Mouse (Mus musculus): ENCODE results near the gene Herc3. TPM values are rescaled to one million over a fixed set of nuclear protein-coding genes. Genes with fewer than 3 reads are reported as not detected.

Herc3 gene
- polyA plus RNA-seq, 1 experiment = 5.2 TPM

DNA sequence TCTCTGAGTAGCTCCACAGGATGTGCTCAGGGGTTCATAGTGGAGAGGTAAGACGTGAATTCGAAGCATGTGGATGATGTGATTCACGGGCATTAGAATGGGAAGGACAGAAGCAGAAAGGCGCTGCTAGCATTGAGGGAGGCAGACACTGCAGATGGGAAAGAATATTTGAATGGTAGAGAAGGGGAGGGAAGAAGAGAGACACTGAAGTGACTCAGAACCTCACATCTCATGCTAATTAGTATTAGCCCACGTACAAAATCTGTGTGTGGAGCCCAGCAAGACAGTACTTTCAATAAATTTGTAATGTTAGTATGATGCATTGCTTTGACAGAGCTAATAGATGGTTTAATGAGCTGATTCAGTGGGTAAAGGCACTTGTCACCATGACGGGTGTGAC is 89.5 kb downstream of the Herc3 start:
- TF ChIP-seq MAX (IDR thresholded peaks at IDR 0.05) = no peak
- no peak for TF ChIP-seq CTCF (IDR thresholded peaks at IDR 0.05; ENCODE audit: control insufficient read depth, insufficient read depth, insufficient read length)
- no peak for TF ChIP-seq MYOG (IDR thresholded peaks at IDR 0.05; ENCODE audit: control insufficient read depth, extremely low read depth, insufficient read length)
- TF ChIP-seq MYOD1 (IDR thresholded peaks at IDR 0.05; ENCODE audit: control insufficient read depth, insufficient read length, low read depth) = no peak
- TF ChIP-seq FOSL1 (IDR thresholded peaks at IDR 0.05; ENCODE audit: insufficient read depth, low read length, poor library complexity, severe bottlenecking) = no peak
- no peak for TF ChIP-seq USF1 (IDR thresholded peaks at IDR 0.05; ENCODE audit: low read depth)
- no peak for TF ChIP-seq CEBPB (IDR thresholded peaks at IDR 0.05; ENCODE audit: low read depth)
- H3ac ChIP-seq (ENCODE audit: control insufficient read depth, insufficient read length, low read depth) = no peak overlapping the region
- H3K36me3 ChIP-seq (ENCODE audit: control insufficient read depth, insufficient read depth) = no peaks in the 10 kb centered on the region
- no peaks in the 10 kb centered on the region for H3K79me2 ChIP-seq (ENCODE audit: control insufficient read depth, insufficient read depth)
- no peak overlapping the region for H3K4me3 ChIP-seq (ENCODE audit: insufficient read depth, poor library complexity, severe bottlenecking)
- H3K79me3 ChIP-seq (ENCODE audit: low read depth) = no peaks in the 10 kb centered on the region
- H3K27me3 ChIP-seq (ENCODE audit: control insufficient read depth, insufficient read depth, insufficient read length) = no peaks in the 10 kb centered on the region

GRCm38 (mm10) chr6:58921623-58922022 is 90.4 kb downstream of the Herc3 start:
- no peak overlapping the region for H3K4me3 ChIP-seq (ENCODE audit: insufficient read depth, poor library complexity, severe bottlenecking)
- no peak for TF ChIP-seq CTCF (IDR thresholded peaks at IDR 0.05; ENCODE audit: control insufficient read depth, insufficient read depth, insufficient read length)
- TF ChIP-seq FOSL1 (IDR thresholded peaks at IDR 0.05; ENCODE audit: insufficient read depth, low read length, poor library complexity, severe bottlenecking) = no peak
- no peak for TF ChIP-seq MYOG (IDR thresholded peaks at IDR 0.05; ENCODE audit: control insufficient read depth, extremely low read depth, insufficient read length)
- TF ChIP-seq MYOD1 (IDR thresholded peaks at IDR 0.05; ENCODE audit: control insufficient read depth, insufficient read length, low read depth) = no peak
- no peak for TF ChIP-seq CEBPB (IDR thresholded peaks at IDR 0.05; ENCODE audit: low read depth)
- TF ChIP-seq MAX (IDR thresholded peaks at IDR 0.05) = no peak
- no peak for TF ChIP-seq USF1 (IDR thresholded peaks at IDR 0.05; ENCODE audit: low read depth)

GRCm38 (mm10) chr6:58922511-58922910 is 91.2 kb downstream of the Herc3 start:
- Histone ChIP-seq H3K79me2 (ENCODE audit: control insufficient read depth, insufficient read depth) (no peaks in the 10 kb centered on the region), H3K79me3 (ENCODE audit: low read depth) (no peaks in the 10 kb centered on the region), H3K4me3 (ENCODE audit: insufficient read depth, poor library complexity, severe bottlenecking) (no peak overlapping the region), H3ac (ENCODE audit: control insufficient read depth, insufficient read length, low read depth) (no peak overlapping the region), H3K27me3 (ENCODE audit: control insufficient read depth, insufficient read depth, insufficient read length) (no peaks in the 10 kb centered on the region), H3K36me3 (ENCODE audit: control insufficient read depth, insufficient read depth) (no peaks in the 10 kb centered on the region)
- TF ChIP-seq MAX (IDR thresholded peaks at IDR 0.05) (no peak), CTCF (IDR thresholded peaks at IDR 0.05; ENCODE audit: control insufficient read depth, insufficient read depth, insufficient read length) (no peak), FOSL1 (IDR thresholded peaks at IDR 0.05; ENCODE audit: insufficient read depth, low read length, poor library complexity, severe bottlenecking) (no peak), USF1 (IDR thresholded peaks at IDR 0.05; ENCODE audit: low read depth) (no peak), MYOD1 (IDR thresholded peaks at IDR 0.05; ENCODE audit: control insufficient read depth, insufficient read length, low read depth) (no peak), MYOG (IDR thresholded peaks at IDR 0.05; ENCODE audit: control insufficient read depth, extremely low read depth, insufficient read length) (no peak), CEBPB (IDR thresholded peaks at IDR 0.05; ENCODE audit: low read depth) (no peak)

More at GRCm38 (mm10) chr6:58921623-58922022, 90.4 kb downstream of the Herc3 start:
- Histone ChIP-seq H3ac (ENCODE audit: control insufficient read depth, insufficient read length, low read depth) (no peak overlapping the region), H3K36me3 (ENCODE audit: control insufficient read depth, insufficient read depth) (no peaks in the 10 kb centered on the region), H3K27me3 (ENCODE audit: control insufficient read depth, insufficient read depth, insufficient read length) (no peaks in the 10 kb centered on the region), H3K79me3 (ENCODE audit: low read depth) (no peaks in the 10 kb centered on the region), H3K79me2 (ENCODE audit: control insufficient read depth, insufficient read depth) (no peaks in the 10 kb centered on the region)

DNA sequence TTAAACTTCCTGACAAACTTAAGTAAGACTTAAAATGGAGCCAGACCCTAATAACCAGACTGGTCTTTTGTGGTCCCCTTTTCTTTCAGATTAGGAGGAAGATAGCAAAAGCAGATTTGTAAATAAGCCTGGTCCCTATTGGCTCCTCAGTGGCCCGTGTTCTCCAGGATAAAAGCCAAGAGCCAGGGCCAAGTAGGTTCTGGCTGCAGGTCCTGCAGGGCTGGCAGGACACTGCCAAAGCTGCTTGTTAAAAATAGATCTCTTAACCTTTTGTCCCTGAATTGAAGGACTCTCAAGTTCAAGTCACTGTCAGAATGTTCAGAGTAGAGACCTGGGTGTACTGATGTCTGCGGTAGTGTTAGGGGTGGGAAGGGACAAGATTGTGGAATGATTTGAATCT is 96.6 kb downstream of the Herc3 start:
- Histone ChIP-seq H3K79me3 (ENCODE audit: low read depth) (no peaks in the 10 kb centered on the region), H3ac (ENCODE audit: control insufficient read depth, insufficient read length, low read depth) (no peak overlapping the region), H3K27me3 (ENCODE audit: control insufficient read depth, insufficient read depth, insufficient read length) (no peaks in the 10 kb centered on the region), H3K36me3 (ENCODE audit: control insufficient read depth, insufficient read depth) (no peaks in the 10 kb centered on the region), H3K79me2 (ENCODE audit: control insufficient read depth, insufficient read depth) (no peaks in the 10 kb centered on the region), H3K4me3 (ENCODE audit: insufficient read depth, poor library complexity, severe bottlenecking) (no peak overlapping the region)
- no peak for TF ChIP-seq MAX (IDR thresholded peaks at IDR 0.05)
- no peak for TF ChIP-seq USF1 (IDR thresholded peaks at IDR 0.05; ENCODE audit: low read depth)

DNA sequence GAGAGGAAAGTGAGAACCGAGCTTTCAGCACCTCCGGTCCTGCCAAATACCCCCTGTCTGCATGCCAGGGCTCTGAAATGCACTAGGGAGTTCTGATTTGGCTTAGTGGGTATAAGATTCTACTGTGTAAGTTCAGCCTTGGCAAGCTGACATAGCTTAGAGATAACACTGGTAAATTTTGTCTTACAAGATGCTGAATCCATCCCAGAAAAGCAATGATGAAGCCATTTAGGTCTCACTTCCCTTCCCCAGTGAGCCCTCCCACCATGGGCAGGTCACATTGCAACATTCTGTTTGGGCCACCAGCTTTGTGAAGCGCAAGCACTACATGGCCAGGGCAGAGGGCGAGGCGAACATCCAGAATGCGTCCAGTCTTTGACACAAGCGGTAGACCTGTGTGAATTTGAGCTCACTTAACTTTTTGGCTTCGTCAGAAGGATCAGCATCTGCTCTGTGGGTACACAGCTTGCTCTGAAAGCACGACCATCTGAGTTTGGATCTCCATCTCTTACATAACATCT is 98.7 kb downstream of the Herc3 start:
- H3K27me3 ChIP-seq (ENCODE audit: control insufficient read depth, insufficient read depth, insufficient read length) = no peaks in the 10 kb centered on the region
- no peak for TF ChIP-seq CEBPB (IDR thresholded peaks at IDR 0.05; ENCODE audit: low read depth)
- TF ChIP-seq MAX (IDR thresholded peaks at IDR 0.05) = no peak
- no peak for TF ChIP-seq MYOD1 (IDR thresholded peaks at IDR 0.05; ENCODE audit: control insufficient read depth, insufficient read length, low read depth)
- no peak for TF ChIP-seq CTCF (IDR thresholded peaks at IDR 0.05; ENCODE audit: control insufficient read depth, insufficient read depth, insufficient read length)
- TF ChIP-seq FOSL1 (IDR thresholded peaks at IDR 0.05; ENCODE audit: insufficient read depth, low read length, poor library complexity, severe bottlenecking) = no peak
- TF ChIP-seq MYOG (IDR thresholded peaks at IDR 0.05; ENCODE audit: control insufficient read depth, extremely low read depth, insufficient read length) = no peak
- TF ChIP-seq USF1 (IDR thresholded peaks at IDR 0.05; ENCODE audit: low read depth) = no peak
- H3K79me2 ChIP-seq (ENCODE audit: control insufficient read depth, insufficient read depth) = no peaks in the 10 kb centered on the region
- H3K79me3 ChIP-seq (ENCODE audit: low read depth) = no peaks in the 10 kb centered on the region
- H3K36me3 ChIP-seq (ENCODE audit: control insufficient read depth, insufficient read depth) = no peaks in the 10 kb centered on the region
- H3K4me3 ChIP-seq (ENCODE audit: insufficient read depth, poor library complexity, severe bottlenecking) = no peak overlapping the region
- H3ac ChIP-seq (ENCODE audit: control insufficient read depth, insufficient read length, low read depth) = no peak overlapping the region

DNA sequence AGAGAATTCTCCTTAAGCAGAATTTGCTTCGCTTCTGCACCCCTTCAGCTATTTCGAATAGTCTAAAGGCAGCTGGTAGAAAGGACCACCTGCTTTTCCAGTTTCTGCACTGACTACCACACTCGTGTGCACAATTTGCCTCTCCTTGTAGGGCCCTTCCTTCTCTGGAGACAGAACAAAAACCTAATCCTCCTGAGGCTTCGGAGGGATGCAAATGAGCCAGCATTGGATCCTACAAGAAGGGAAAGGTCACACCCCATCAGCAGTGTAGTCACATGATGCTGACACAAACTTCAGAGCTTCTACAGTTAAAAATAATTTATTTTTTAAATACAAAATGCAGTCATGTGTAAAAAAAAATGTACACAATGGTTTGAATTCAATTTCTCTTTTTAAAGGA is 99.9 kb downstream of the Herc3 start:
- Histone ChIP-seq H3K79me3 (ENCODE audit: low read depth) (no peaks in the 10 kb centered on the region), H3K36me3 (ENCODE audit: control insufficient read depth, insufficient read depth) (no peaks in the 10 kb centered on the region), H3ac (ENCODE audit: control insufficient read depth, insufficient read length, low read depth) (no peak overlapping the region), H3K27me3 (ENCODE audit: control insufficient read depth, insufficient read depth, insufficient read length) (no peaks in the 10 kb centered on the region), H3K4me3 (ENCODE audit: insufficient read depth, poor library complexity, severe bottlenecking) (no peak overlapping the region), H3K79me2 (ENCODE audit: control insufficient read depth, insufficient read depth) (no peaks in the 10 kb centered on the region)
- TF ChIP-seq MYOD1 (IDR thresholded peaks at IDR 0.05; ENCODE audit: control insufficient read depth, insufficient read length, low read depth) (no peak), MAX (IDR thresholded peaks at IDR 0.05) (no peak), USF1 (IDR thresholded peaks at IDR 0.05; ENCODE audit: low read depth) (no peak), CTCF (IDR thresholded peaks at IDR 0.05; ENCODE audit: control insufficient read depth, insufficient read depth, insufficient read length) (no peak), FOSL1 (IDR thresholded peaks at IDR 0.05; ENCODE audit: insufficient read depth, low read length, poor library complexity, severe bottlenecking) (no peak), MYOG (IDR thresholded peaks at IDR 0.05; ENCODE audit: control insufficient read depth, extremely low read depth, insufficient read length) (no peak), CEBPB (IDR thresholded peaks at IDR 0.05; ENCODE audit: low read depth) (no peak)

Data from C2C12 (cell line).